Mouse (Mus musculus): ENCODE measurements around the gene Fbxo22. TPM values are rescaled to one million over a fixed set of nuclear protein-coding genes. Genes with fewer than 3 reads are reported as not detected.

The Fbxo22 gene
- total and polyA plus RNA-seq, 3 experiments: 25.7 to 28.4 TPM; not detected in 1

GRCm38 (mm10) chr9:55195876-55196275 is 12.8 kb upstream of the Fbxo22 start:
- Histone ChIP-seq H3K4me3 (ENCODE audit: control insufficient read depth in 1 of 2, insufficient read depth in 1 of 2, low read depth in 2 of 2, low read length in 2 of 2) (no peak overlapping the region), H3K9ac (ENCODE audit: control insufficient read depth, low read depth, low read length, poor library complexity, severe bottlenecking) (no peak overlapping the region), H3K27ac (ENCODE audit: control insufficient read depth, low read depth, low read length) (no peak overlapping the region), H3K27me3 (ENCODE audit: control insufficient read depth in 1 of 2, insufficient read depth in 2 of 2, low read length in 2 of 2) (no peaks in the 10 kb centered on the region), H3K9me3 (replicated peaks; ENCODE audit: insufficient read depth, low read length) (no peaks in the 10 kb centered on the region), H3K79me2 (ENCODE audit: control insufficient read depth, insufficient read depth, low read length, poor library complexity) (no peaks in the 10 kb centered on the region), H3K36me3 (ENCODE audit: control insufficient read depth in 1 of 2, insufficient read depth in 2 of 2, low read length in 2 of 2) (peaks cover 0 to 19% of the 10 kb centered on the region in 2 experiments; a peak in 3 of 4 replicates), H3K4me1 (ENCODE audit: control insufficient read depth in 1 of 2, insufficient read depth in 2 of 2, low read length in 2 of 2) (no peaks in the 10 kb centered on the region)
- TF ChIP-seq RCOR1 (IDR thresholded peaks at IDR 0.05; ENCODE audit: low read depth, low read length): no peak
- TF ChIP-seq POLR2AphosphoS5 (IDR thresholded peaks at IDR 0.05; ENCODE audit: borderline replicate concordance, low read depth, low read length): no peak
- TF ChIP-seq ELF1 (IDR thresholded peaks at IDR 0.05; ENCODE audit: low read depth, low read length): no peak
- no peak for TF ChIP-seq HCFC1 (IDR thresholded peaks at IDR 0.05; ENCODE audit: low read depth, low read length)
- TF ChIP-seq MEF2A (IDR thresholded peaks at IDR 0.05; ENCODE audit: extremely low read depth, insufficient replicate concordance, low read depth, low read length, poor library complexity, severe bottlenecking): no peak
- no peak for TF ChIP-seq ZC3H11A (IDR thresholded peaks at IDR 0.05; ENCODE audit: low read depth, low read length)
- no peak for TF ChIP-seq ZNF384 (IDR thresholded peaks at IDR 0.05; ENCODE audit: low read depth, low read length)
- no peak for DNase-seq (ENCODE audit: low read depth, low spot score)

GRCm38 (mm10) chr9:55198260-55198659 is 10.5 kb upstream of the Fbxo22 start:
- Histone ChIP-seq H3K4me3 (ENCODE audit: control insufficient read depth in 1 of 2, insufficient read depth in 1 of 2, low read depth in 2 of 2, low read length in 2 of 2) (no peak overlapping the region), H3K79me2 (ENCODE audit: control insufficient read depth, insufficient read depth, low read length, poor library complexity) (no peaks in the 10 kb centered on the region), H3K9me3 (replicated peaks; ENCODE audit: insufficient read depth, low read length) (no peaks in the 10 kb centered on the region), H3K36me3 (ENCODE audit: control insufficient read depth in 1 of 2, insufficient read depth in 2 of 2, low read length in 2 of 2) (peaks cover 0 to 11% of the 10 kb centered on the region in 2 experiments; a peak in 3 of 4 replicates), H3K27me3 (ENCODE audit: control insufficient read depth in 1 of 2, insufficient read depth in 2 of 2, low read length in 2 of 2) (no peaks in the 10 kb centered on the region), H3K9ac (ENCODE audit: control insufficient read depth, low read depth, low read length, poor library complexity, severe bottlenecking) (no peak overlapping the region), H3K4me1 (ENCODE audit: control insufficient read depth in 1 of 2, insufficient read depth in 2 of 2, low read length in 2 of 2) (no peaks in the 10 kb centered on the region), H3K27ac (ENCODE audit: control insufficient read depth, low read depth, low read length) (no peak overlapping the region)
- TF ChIP-seq KAT2A (conservative IDR thresholded peaks at IDR 0.05; ENCODE audit: low read depth, low read length) (no peak), JUND (IDR thresholded peaks at IDR 0.05; ENCODE audit: low read depth, low read length) (no peak), NRF1 (IDR thresholded peaks at IDR 0.05; ENCODE audit: insufficient read depth, low read depth, low read length, poor library complexity, severe bottlenecking) (no peak), MXI1 (IDR thresholded peaks at IDR 0.05; ENCODE audit: low read depth, low read length) (no peak), EP300 (IDR thresholded peaks at IDR 0.05; ENCODE audit: low read depth in 1 of 2, low read length in 2 of 2) (no peak), TBP (IDR thresholded peaks at IDR 0.05; ENCODE audit: low read depth, low read length) (no peak), ZMIZ1 (IDR thresholded peaks at IDR 0.05; ENCODE audit: low read depth, low read length) (no peak), SIN3A (IDR thresholded peaks at IDR 0.05; ENCODE audit: low read length) (no peak), CHD1 (IDR thresholded peaks at IDR 0.05; ENCODE audit: low read depth, low read length) (no peak)
- peak; percentile 19 for DNase-seq (ENCODE audit: low read depth, low spot score)

Measured in MEL (cell line).